Mouse (Mus musculus) ES-CJ7 (cell line): ENCODE data around the gene Agbl4.
A peak's percentile ranks its signal among the peaks of the same experiment; 100 is the strongest.

Source experiments
- DNase-seq: peaks from one replicate; pipeline ENCODE4 v3.0.0; 2011; ENCODE audit warnings: low read depth, low spot score

The Agbl4 gene

GRCm38 (mm10) chr4:111583562-111584237 is 1186.2 kb downstream of the Agbl4 start:
- no peak for DNase-seq

GRCm38 (mm10) chr4:111584286-111584685 is 1186.8 kb downstream of the Agbl4 start:
- DNase-seq: no peak

DNA sequence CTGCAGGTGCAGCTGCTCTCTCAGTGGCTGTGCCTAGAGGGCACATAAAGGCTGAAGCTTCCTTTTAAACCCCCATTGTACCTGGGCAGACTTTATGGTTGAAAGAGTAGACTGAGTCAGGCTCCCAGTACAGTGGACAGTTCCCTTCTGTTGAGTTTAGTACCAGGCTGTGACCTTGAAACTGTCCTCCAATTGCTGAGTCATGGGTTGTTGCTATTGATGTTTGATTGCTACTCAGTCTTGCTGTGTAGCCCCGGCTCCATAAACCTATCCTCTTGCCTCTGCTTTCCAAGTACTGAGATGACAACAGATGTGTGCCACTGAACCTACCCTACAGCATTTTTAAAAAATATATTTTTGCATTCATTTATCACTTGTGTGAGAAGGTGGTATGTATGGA is 1190.8 kb downstream of the Agbl4 start:
- peak; percentile 28 for DNase-seq

DNA sequence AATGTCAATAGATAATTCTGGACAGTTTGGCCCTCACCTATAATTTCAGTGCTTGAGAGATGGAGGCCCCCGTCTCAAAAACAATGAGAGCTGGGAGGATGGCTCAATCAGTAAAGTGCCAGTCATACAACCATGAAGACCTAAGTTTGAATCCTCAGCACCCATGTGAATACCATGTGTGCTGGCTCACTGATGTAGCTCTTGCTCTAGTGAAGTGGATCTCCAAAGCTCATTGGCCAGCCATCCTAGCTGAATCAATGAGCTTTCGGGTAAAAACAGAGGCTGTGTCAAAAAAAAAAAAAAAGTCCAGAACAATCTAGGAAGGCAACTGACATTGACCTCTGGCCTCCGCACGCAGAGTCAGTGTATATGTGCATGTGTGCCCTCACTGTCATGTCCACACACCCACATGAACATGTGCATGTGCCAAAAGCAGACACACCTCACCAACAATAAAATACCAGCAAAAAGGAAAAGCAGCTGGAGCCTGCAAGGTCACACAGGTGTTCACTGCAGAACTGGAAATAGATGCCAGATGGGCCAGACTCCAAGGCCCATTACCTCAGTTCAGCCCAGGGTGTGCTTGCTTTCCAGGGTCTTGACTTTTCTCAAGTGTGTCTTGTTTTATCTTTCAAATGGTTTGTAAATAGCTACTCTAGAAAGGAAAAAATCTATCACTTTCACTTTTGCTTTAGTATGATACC is 1192.2 kb downstream of the Agbl4 start:
- DNase-seq: no peak

GRCm38 (mm10) chr4:111594655-111595295 is 1197.3 kb downstream of the Agbl4 start:
- DNase-seq: no peak

DNA sequence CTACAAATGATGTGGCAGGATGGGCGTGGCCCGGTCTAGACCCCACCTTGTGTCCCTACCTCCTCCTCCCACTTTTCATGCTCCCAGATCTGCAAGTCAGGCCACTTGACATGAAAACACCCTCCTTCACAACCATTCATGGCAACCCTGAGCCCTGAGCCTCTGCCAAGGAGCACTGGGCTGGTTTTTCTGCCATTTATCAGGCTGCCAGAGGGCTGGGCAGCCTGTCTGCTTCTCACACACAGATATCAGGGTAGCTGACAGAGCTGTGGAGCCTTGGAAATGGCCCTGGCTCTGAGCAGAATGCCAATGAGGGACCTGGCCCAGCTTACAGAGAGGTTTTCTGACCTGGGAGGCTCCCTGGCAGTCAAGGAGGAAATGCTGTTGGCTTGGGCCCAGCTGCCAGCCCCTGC is 1199.8 kb downstream of the Agbl4 start:
- DNase-seq: no peak

DNA sequence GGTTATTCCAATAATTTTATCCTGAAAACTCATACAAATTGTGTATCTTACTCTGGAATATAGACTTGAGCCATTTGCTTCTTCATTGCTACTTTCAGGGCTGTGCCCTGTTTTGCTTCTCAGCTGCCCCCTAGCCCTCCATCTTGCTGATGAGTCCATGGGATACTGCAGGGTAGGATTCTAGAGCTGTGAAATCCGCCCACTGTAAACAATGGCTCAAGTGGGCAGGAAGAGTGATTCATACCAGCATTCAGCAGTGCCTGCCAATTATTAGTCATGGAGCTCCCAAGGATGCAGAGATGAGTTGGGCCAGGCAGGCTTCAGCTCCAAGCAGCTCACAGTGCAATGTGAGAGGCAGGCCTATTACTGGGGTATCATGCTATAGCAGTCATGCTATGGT is 1200.5 kb downstream of the Agbl4 start:
- DNase-seq: no peak

DNA sequence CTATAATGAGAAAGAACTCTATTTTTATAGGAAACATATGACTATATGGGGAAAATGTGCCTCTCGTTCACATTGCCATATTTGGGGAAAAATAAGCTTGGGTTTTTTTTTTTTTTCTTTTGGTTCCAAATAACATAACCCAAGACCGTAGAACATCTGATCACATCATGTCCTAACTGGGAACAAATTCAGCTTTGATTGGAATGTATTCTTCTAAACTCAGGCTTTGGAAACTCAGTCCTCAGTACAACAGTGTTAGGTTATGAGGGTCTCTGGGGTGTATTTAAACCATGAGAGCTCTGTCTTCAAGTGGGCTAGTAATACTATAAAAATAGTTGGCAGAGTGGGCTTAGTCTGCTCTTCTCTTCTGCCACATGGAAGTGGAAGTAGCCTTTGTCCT is 1205.7 kb downstream of the Agbl4 start:
- no peak for DNase-seq

DNA sequence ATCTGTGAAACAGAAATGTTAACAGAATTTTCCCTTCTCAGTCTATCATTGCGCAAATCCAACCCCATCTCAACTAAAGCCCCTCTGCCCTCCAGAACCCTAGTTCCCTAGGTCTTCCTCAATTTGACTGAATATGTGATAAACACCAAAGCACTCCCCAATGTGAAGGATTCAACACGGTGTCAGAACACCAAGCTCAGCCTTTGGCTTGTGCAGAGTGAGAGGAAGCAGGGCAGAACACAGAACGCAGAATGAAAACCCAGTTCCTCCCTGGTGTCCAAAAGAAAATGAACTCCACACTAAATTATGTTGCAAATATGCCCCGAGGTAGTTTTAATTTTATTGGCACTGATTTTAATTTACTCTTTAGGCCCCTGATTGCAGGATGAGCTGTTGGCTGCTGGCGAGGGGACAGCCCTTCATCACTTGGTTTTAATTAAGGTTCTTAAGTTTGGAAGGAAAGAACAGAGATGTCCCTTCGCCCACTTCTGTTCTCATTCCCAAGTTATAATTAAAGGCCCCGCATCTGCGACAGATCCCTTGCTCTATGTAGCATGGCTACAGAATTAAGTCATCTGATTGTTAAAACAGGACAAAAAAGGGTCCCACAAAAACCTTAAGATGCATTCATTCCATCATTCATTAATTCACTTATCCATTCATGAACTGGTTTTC is 1210.5 kb downstream of the Agbl4 start:
- DNase-seq: no peak

DNA sequence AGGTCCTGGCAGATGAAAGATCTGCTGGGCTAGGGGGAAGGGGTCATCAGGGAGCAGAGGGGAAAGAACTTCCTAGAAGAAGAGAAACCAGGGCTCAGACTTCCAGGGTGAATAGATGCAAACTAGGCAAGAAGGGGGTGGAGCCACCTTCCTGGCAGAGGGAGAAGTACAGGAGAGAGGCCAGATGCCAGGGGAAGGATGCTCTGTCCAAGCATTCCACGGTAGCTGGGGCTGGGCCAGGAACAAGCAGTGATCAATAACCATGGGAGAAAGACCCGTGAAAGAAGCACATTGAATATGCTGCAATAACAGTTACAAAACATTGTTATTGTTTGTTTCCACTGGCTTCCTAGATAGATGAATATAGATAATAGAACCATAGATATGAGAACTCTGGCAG is 1224.4 kb downstream of the Agbl4 start:
- no peak for DNase-seq

GRCm38 (mm10) chr4:111624914-111625313 is 1227.5 kb downstream of the Agbl4 start:
- DNase-seq: no peak

DNA sequence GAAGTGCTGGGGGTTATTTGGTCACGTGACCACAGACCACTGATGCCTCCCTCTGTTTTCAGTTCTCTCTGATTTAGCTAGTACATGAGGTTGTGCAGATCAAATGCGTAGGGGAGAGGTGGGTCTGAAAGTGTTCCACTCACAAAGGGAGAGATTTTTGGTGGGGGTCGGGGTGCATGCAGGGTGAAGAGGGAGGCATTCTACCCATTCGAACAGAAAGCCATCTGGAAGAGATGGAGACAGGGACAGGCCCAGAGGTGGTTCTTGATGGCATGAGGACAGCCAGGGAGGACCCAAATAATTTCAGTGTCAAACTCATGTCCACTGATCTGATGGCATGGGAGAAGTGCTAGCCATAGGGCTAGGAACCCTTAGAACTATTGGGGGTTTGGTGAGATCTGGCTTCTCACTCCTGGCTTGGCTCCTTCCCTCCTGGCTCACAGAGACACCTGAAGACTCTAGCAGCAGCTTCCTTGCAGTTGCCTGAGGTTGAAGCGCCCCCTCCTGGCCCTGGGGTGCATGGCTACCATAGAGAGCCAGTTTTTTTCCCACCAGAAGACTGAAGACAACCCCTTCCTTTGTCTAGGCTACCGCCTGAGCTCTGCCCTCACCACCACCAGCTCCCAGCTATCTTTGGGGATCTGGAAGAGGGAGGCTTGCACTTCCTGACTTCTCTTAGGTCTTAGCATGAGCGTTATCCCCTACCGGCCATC is 1228.8 kb downstream of the Agbl4 start:
- peak; percentile 66 for DNase-seq

DNA sequence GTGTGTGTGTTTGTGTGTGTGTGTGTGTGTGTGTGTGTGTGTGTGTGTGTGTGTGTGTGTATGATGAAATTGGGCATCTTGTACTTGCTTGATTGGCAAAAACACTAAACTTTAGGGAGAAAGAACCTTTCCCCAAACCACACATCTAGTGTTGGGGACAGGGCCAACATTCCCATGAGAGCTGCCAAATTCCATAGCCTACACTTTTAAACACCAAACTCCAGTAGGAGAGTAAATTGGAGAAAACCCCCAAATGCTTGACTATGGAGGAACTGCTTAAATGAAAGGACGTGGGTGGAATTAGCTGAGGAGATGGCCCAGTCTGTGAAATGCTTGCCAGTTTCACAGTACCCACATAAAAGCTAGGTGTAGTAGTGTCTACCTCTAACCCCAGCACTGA is 1235.2 kb downstream of the Agbl4 start:
- no peak for DNase-seq

DNA sequence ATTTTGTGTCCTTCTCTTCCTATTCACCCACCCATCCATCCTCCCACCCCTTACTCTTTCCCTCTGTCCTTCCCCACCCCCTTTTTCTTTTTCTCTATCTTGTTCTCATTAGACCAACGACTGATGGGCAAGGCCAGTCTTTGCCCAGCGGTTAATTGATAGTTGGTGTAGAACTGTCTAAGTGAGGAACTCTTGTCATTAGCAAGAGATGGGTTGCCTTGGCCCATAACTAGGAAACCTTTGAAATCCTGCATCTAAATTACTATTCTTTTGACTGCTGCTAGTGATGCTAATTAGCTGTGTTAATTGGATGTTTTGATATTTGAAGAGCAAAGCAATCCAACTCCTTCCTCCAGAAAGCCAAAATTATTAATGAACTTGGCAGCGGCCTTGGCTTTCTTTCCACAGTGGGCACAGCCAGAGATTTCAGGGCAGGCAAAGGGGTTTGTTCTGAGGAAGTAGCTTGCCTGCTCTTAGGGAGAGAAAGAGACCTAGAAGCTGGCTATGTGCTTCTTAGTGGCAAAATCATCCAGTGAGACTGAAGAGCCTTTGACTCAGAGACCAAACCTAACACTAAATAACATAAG is 1238.2 kb downstream of the Agbl4 start:
- DNase-seq: no peak

DNA sequence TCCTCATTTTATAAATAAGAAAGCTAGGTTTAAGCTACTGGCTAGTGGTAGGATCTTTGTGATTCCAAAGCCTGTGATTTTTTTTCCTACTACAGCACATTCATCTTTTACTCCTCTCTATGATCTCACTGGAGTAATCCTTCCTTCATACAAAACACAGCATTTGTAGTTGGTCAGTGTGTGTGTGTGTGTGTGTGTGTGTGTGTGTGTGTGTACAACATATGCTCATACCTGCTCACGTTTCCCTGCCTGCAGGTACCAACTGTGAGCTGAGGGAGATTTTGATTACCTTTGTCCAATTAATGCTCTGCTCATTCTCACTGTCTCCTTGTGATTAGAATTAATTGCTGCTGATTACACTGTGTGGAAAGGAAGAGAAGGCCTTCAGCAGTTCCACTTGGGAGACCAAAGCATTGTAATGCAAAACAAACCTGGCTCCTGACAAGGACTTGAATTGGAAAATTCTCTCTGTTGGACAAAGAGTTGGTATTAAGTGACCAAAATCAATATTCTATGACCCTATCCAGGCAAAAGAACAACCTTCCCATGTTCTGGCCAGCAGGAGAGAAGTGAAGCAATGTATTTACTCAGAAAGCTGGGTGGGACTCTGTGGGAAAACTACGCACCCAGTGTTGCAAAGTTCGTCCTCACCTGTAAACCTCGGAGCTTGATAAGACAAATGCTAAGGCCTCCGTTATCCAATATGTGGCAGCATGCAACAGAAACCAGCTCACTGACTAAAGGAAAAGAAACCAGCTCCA is 1241.7 kb downstream of the Agbl4 start:
- DNase-seq: no peak

DNA sequence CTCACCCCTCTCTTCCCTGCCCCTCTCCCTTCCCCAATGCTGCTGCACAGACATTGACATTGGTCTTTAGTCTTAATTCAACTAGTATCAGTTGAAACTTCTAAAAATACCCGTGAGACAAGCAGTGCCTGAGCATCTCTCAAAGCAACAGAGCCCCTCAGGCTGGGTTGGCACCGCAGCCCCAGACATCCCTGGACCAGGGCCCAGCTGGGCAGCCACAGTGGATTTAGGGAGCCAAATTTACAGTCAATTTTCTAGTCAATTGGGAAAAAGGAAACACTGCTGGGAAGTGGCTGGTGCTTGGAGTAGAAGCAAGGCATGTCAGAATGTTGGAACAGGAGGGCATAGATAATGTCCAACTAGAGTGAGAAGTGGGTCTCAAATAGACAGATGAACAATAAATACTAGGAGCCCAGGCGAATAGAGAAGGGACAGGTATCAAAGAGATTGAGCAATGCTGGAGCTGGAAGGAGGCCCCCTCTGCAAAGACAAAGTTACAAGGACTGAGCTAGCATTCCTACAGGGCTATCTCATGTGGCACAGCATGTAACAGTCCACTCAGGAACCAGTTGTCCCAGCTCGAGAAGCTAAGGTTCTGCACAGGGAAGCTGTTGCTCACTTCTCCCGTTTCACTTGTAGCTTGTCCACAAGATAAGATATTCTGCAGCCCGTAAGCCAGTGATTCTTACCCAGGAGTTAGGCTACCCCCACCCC is 1247.8 kb downstream of the Agbl4 start:
- DNase-seq: peak; percentile 25

DNA sequence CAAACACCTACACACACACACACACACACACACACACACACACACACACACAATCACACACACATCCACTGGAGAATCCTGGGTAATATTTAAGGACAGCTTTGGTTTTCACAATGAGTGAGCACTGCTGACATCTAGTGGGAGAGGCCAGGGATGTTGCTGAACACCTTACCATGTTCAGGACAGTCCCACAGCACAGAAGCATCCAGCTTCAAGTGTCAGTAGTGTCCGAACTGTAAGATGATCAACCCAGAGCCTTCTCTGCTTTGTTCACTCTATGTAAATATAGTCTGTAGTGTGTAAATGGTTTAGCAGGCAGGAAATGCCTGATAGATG is 1248.3 kb downstream of the Agbl4 start:
- peak; percentile 52 for DNase-seq

GRCm38 (mm10) chr4:111653451-111653850 is 1256.0 kb downstream of the Agbl4 start:
- DNase-seq: no peak

DNA sequence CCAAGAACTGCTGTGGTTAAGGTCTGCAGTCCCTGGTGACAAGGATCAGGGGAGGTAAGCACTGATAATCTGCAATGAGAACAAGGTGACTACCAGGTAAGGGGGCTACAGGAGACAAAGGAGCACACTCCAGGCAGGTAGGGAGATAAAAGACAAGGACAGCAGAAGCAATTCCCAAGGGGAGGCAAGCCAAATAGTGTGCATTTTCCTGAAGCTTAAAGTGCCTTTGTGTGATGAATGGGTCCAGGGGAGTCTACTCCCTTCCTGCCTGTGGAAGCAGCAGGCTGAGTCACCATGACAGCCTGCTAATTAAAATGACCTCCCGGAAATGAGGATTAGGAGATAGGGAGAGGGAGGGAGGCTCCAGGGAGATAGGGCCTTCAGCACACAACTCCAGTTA is 1266.3 kb downstream of the Agbl4 start:
- peak; percentile 12 for DNase-seq

DNA sequence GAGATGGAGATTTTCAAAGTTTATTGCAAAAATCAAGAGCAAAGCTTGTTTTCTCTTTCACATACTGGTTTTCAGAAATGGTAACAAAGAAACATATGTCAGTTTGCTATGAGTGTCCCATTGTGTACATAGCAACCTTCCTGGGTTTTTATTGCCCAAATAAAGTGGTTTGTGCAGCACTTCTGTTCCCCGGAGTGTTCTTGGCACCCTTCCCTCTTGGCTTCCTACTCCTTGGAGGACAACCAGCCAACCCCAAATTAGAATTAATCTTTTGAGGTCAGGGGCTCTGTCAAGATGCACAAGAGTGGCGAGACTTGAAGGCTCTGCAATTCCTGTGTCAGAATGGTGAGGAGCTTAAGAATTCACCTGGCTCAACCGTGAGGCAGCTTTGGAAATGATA is 1266.7 kb downstream of the Agbl4 start:
- no peak for DNase-seq
